Mouse (Mus musculus) small intestine, adult 2 months (tissue): ENCODE measurements at regions not wholly inside any gene's neighbourhood (a gene's known extent, or its start where the extent isn't known, plus 50 kb on each side); places are given as distances from the start of the nearest gene placed in this dataset.

Experiments used
- CTCF ChIP-seq: fragments of 200-500 bp; IDR thresholded peaks from 2 replicates; pipeline ENCODE4 v1.5.1; 2012; ENCODE audit warnings: low read depth, mild to moderate bottlenecking, control low read depth, inconsistent platforms, low read length, moderate library complexity, mixed read lengths; ENCODE audit not compliant: insufficient replicate concordance, insufficient read length; ENCODE audit errors: extremely low read depth
- POLR2A ChIP-seq: fragments of 200-500 bp; IDR thresholded peaks from 2 replicates; pipeline ENCODE4 v1.6.1; 2012; ENCODE audit warnings: low read depth, mild to moderate bottlenecking, control low read depth, inconsistent platforms, low read length, moderate library complexity

- TF ChIP-seq CTCF (no peak), POLR2A (no peak)
These were observed 121.4 kb downstream of the Sec61b start for GRCm38 (mm10) chr4:47595841-47596240.
